Mouse (Mus musculus) left cerebral cortex, adult 18-20 months (tissue): ENCODE data around the gene Cysrt1. TPM values are rescaled to one million over a fixed set of nuclear protein-coding genes. Genes with fewer than 3 reads are reported as not detected.

Source experiments
- DNase-seq, 2 experiments: peaks; one replicate each; pipeline ENCODE4 v3.0.0; 2021 to 2022; ENCODE audit warnings: low spot score in 2 of 2, mixed read lengths in 1 of 2
- total RNA-seq, 2 experiments: library from RNA; stranded (reverse); gene quantifications; 2 replicates each; pipeline ENCODE4 v1.2.3; 2021

The Cysrt1 gene
- total RNA-seq, 2 experiments from 2014 or later: not detected

GRCm38 (mm10) chr2:25238106-25238505, 4.1 kb downstream of the Cysrt1 start:
- no peak for DNase-seq

- DNase-seq: no peak
Measured at GRCm38 (mm10) chr2:25237522-25237921, 4.7 kb downstream of the Cysrt1 start.

GRCm38 (mm10) chr2:25236614-25237013, 5.6 kb downstream of the Cysrt1 start, which contains the start of gene Rnf224:
Rnf224 (minus strand) TSS chr2:25236787.
- no peak for DNase-seq

- no peak for DNase-seq
Measured at GRCm38 (mm10) chr2:25234551-25235220, 7.6 kb downstream of the Cysrt1 start.

- DNase-seq: no peak
Measured at GRCm38 (mm10) chr2:25234050-25234449, 8.2 kb downstream of the Cysrt1 start, which contains the start of gene Slc34a3. Slc34a3 (minus strand) TSS chr2:25234364.

GRCm38 (mm10) chr2:25233421-25233820, 8.8 kb downstream of the Cysrt1 start:
- no peak for DNase-seq

- no peak for DNase-seq
Measured at GRCm38 (mm10) chr2:25231038-25231437, 11.2 kb downstream of the Cysrt1 start.

- no peak for DNase-seq
Measured at GRCm38 (mm10) chr2:25230581-25230980, 11.7 kb downstream of the Cysrt1 start.

- no peak for DNase-seq
Measured at GRCm38 (mm10) chr2:25229582-25229981, 12.7 kb downstream of the Cysrt1 start.

- no peak for DNase-seq
Measured at GRCm38 (mm10) chr2:25228995-25229530, 13.2 kb downstream of the Cysrt1 start.

- DNase-seq: peak; percentile 79 to 81
Measured at GRCm38 (mm10) chr2:25228431-25228889, 13.8 kb downstream of the Cysrt1 start.

- no peak for DNase-seq
Measured at GRCm38 (mm10) chr2:25227406-25227805, 14.8 kb downstream of the Cysrt1 start.

- DNase-seq: no peak
Measured at GRCm38 (mm10) chr2:25226864-25227263, 15.4 kb downstream of the Cysrt1 start.

- DNase-seq: no peak
Measured at GRCm38 (mm10) chr2:25225811-25226379, 16.4 kb downstream of the Cysrt1 start.

GRCm38 (mm10) chr2:25224766-25225752, 17.2 kb downstream of the Cysrt1 start:
- peak; percentile 95 to 98 for DNase-seq

GRCm38 (mm10) chr2:25224492-25224765, 17.8 kb downstream of the Cysrt1 start, which contains the start of gene Tubb4b:
Tubb4b (minus strand) TSS chr2:25224702.
- no peak for DNase-seq

GRCm38 (mm10) chr2:25223681-25224491, 18.4 kb downstream of the Cysrt1 start:
- peak; percentile 74 to 77 for DNase-seq

- no peak for DNase-seq
Measured at GRCm38 (mm10) chr2:25221331-25221772, 20.9 kb downstream of the Cysrt1 start.

- DNase-seq: no peak
Measured at GRCm38 (mm10) chr2:25218445-25218844, 23.8 kb downstream of the Cysrt1 start, which contains the start of gene Fam166a. Fam166a (plus strand) TSS chr2:25218745.

- no peak for DNase-seq
Measured at GRCm38 (mm10) chr2:25217666-25218065, 24.6 kb downstream of the Cysrt1 start.
